Mouse (Mus musculus): ENCODE measurements around the gene Slc26a1. TPM values are rescaled to one million over a fixed set of nuclear protein-coding genes. Genes with fewer than 3 reads are reported as not detected.
A peak's percentile ranks its signal among the peaks of the same experiment; 100 is the strongest.

Gene Slc26a1
- polyA plus RNA-seq, 1 experiment, result 0.44 TPM

DNA sequence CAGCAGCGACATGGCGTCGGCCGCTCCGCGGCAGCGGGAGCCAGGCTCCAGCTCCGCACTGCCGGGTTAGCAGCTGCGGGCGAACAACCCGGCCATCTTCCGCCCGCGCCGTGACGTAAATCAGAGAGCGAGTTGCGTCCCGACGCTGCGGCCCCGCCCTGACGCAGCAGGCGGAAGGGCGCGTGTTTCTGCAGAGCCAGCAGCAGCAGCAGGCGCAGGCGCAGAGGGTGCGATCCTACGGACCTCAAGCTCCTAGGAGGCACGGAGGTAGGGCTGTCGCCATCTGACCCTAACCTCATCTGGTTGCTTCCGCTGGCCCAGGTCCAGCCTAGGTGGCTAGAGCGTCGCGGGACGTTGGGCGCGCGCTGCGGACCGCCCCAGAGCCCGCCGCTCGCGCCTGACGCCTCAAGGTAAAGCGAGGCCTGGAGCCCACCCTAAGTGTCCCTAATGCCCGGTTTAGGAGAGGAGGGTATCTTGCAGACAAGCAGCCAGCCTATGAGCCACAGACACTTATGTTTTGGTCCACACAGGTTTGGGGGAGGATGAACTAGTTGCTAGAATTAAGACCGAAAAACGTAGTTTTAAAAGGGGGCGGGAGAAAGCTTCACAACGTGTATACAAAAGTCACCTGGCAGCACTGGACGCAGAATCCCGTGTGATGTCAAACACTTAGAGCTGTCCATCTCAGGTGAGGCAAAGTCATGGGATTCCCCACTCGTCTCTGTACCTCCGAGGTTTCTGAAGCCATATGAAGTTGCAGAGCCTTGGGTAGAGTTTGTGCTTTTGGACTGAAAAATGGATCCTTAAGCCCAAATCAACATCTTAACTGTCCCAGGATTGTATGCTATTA is 45.5 kb downstream of the Slc26a1 start, which contains the start of the genes Gak and Tmem175:
Gak (minus strand) TSS at position 122 of the 850 bp plus-strand sequence.
Tmem175 (plus strand) TSS at position 137 of the 850 bp plus-strand sequence.
- Histone ChIP-seq H3K27ac (ENCODE audit: control insufficient read depth, insufficient read depth, low read length) (peak within 1 kb of the TSS; percentile 20), H3K27me3 (ENCODE audit: control insufficient read depth, insufficient read depth, low read length) (no peaks in the 10 kb centered on the region), H3K36me3 (ENCODE audit: control insufficient read depth, insufficient read depth, low read length) (no peaks in the 10 kb centered on the region), H3K4me1 (replicated peaks; ENCODE audit: control insufficient read depth, insufficient read depth, low read length) (peaks cover 9% of the 10 kb centered on the region), H3K4me3 (ENCODE audit: control insufficient read depth, insufficient read depth, low read length) (peak within 1 kb of the TSS; percentile 82)
- under 1% methylated on average over 58 of the region's 58 CpGs for WGBS
- TF ChIP-seq CTCF (IDR thresholded peaks at IDR 0.05; ENCODE audit: borderline replicate concordance, control insufficient read depth, extremely low read depth, insufficient read depth, low read length, poor library complexity) (peak; percentile 63; the same call in 1 of the 2 replicates), POLR2A (IDR thresholded peaks at IDR 0.05; ENCODE audit: control insufficient read depth, extremely low read depth, insufficient read depth, low read length, poor library complexity) (peak; percentile 99)
- DNase-seq, result peak; percentile 94

DNA sequence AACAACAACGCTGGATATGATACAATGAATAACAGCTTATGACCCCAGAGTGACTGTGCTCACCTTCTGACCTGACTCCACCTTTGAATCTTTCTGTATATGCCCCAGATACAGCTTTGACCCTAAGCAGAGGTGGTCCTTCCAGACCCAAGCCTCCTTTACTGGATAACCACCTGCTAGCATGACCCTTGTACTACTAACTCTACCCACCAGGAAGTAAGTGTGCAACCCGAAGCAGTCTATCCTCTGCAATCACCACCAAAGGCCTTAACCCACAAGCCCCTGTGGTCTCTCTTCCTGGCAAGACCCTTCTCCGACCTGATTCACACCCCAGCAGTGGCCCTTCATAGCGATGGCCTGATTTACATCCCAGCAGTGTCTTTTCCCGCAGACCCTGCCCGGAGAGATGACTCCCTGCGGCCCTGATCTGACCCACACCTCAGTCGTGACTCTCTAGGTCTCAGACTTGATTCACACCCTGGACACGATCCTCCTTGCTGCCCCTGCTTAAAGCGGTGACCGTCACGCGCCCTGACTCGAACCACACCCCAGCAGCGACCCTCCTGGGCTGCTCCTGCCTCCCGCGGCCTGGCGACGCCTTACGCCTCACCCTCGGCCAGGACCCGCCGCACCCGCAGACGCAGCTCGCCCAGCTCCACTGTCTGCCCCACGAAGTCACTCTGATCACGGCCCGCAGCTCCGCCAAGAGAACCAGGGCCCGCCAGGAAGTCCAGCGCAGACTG is 46.3 kb downstream of the Slc26a1 start:
- Histone ChIP-seq H3K27ac (ENCODE audit: control insufficient read depth, insufficient read depth, low read length) (peak overlapping the region; percentile 20), H3K36me3 (ENCODE audit: control insufficient read depth, insufficient read depth, low read length) (peaks cover 7% of the 10 kb centered on the region), H3K4me1 (replicated peaks; ENCODE audit: control insufficient read depth, insufficient read depth, low read length) (peaks cover 9% of the 10 kb centered on the region), H3K4me3 (ENCODE audit: control insufficient read depth, insufficient read depth, low read length) (peak overlapping the region; percentile 82), H3K27me3 (ENCODE audit: control insufficient read depth, insufficient read depth, low read length) (no peaks in the 10 kb centered on the region)
- peak; percentile 23 for DNase-seq
- WGBS, result under 1% methylated on average over 32 of the region's 32 CpGs
- TF ChIP-seq CTCF (IDR thresholded peaks at IDR 0.05; ENCODE audit: borderline replicate concordance, control insufficient read depth, extremely low read depth, insufficient read depth, low read length, poor library complexity) (no peak), POLR2A (IDR thresholded peaks at IDR 0.05; ENCODE audit: control insufficient read depth, extremely low read depth, insufficient read depth, low read length, poor library complexity) (no peak)

DNA sequence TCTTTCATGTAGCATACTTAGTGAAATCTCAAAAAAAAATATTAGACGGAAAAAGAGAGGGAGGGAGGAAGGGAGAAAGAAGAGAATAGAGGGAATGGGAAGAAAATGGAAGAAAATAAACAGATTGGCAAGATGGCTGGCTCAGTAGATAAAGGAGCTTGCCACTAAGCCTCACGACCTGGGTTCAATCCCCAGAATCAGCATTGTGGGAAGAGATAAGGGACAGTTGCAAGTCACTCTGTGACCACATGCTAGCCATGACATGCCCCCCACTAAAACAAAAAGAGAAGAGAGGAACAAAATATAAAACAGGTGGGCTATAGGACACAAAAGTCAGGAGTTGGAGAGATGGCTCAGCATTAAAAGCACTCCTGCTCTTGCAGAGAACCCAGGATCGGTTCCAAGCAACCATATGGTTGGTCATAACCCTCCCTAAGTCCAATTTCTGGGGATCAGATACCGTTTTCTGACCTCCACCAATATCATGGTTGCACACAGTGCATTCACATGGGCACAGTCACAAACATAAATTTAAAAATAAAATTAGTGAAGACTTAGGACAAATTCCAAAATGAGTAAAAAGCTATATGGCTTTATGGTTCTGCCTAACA is 49.2 kb downstream of the Slc26a1 start:
- no peak overlapping the region for H3K4me3 ChIP-seq (ENCODE audit: control insufficient read depth, insufficient read depth, low read length)
- no peak for DNase-seq
- peaks cover 9% of the 10 kb centered on the region for H3K4me1 ChIP-seq (replicated peaks; ENCODE audit: control insufficient read depth, insufficient read depth, low read length)
- H3K36me3 ChIP-seq (ENCODE audit: control insufficient read depth, insufficient read depth, low read length), result peaks cover 36% of the 10 kb centered on the region
- H3K27ac ChIP-seq (ENCODE audit: control insufficient read depth, insufficient read depth, low read length), result no peak overlapping the region
- H3K27me3 ChIP-seq (ENCODE audit: control insufficient read depth, insufficient read depth, low read length), result no peaks in the 10 kb centered on the region
- 76% methylated on average over 4 of the region's 4 CpGs for WGBS
- TF ChIP-seq POLR2A (IDR thresholded peaks at IDR 0.05; ENCODE audit: control insufficient read depth, extremely low read depth, insufficient read depth, low read length, poor library complexity), result no peak
- TF ChIP-seq CTCF (IDR thresholded peaks at IDR 0.05; ENCODE audit: borderline replicate concordance, control insufficient read depth, extremely low read depth, insufficient read depth, low read length, poor library complexity), result no peak

DNA sequence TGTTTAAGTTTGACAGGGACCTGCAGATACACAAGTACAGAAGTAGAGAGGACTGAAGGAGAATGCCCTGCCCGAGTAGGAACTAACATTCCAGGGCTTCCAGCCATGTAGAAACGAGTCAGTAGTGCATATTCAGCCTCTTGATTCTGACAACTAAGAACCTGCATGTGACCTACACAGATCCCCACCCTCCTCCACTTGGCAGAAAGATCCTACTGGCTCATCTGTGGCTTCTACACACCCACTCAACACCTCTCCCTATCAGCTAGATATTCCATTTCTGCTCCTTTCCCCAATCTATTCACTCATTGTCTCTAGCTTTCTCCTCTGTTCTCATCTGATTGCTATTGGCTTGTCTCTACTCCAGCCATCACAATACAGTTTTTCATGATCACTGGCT is 53.5 kb downstream of the Slc26a1 start:
- TF ChIP-seq CTCF (IDR thresholded peaks at IDR 0.05; ENCODE audit: borderline replicate concordance, control insufficient read depth, extremely low read depth, insufficient read depth, low read length, poor library complexity) (no peak), POLR2A (IDR thresholded peaks at IDR 0.05; ENCODE audit: control insufficient read depth, extremely low read depth, insufficient read depth, low read length, poor library complexity) (no peak)
- H3K36me3 ChIP-seq (ENCODE audit: control insufficient read depth, insufficient read depth, low read length), result peaks cover 65% of the 10 kb centered on the region
- 93% methylated on average over 2 of the region's 2 CpGs for WGBS

More for the DNA sequence above, 53.5 kb downstream of the Slc26a1 start:
- Histone ChIP-seq H3K4me1 (replicated peaks; ENCODE audit: control insufficient read depth, insufficient read depth, low read length) (no peaks in the 10 kb centered on the region), H3K27me3 (ENCODE audit: control insufficient read depth, insufficient read depth, low read length) (no peaks in the 10 kb centered on the region), H3K27ac (ENCODE audit: control insufficient read depth, insufficient read depth, low read length) (no peak overlapping the region), H3K4me3 (ENCODE audit: control insufficient read depth, insufficient read depth, low read length) (no peak overlapping the region)
- DNase-seq, result no peak

Other genes with a start within 250 kb of the Slc26a1 start
- gene Atp5k, start 241.1 kb downstream of the Slc26a1 start, polyA plus RNA-seq (2012; rRNA removed), result 35.6 and 46.8 TPM in 2 replicates
- 2.4 and 3.8 TPM in 2 replicates for gene Mfsd7a, start 226.7 kb downstream of the Slc26a1 start, polyA plus RNA-seq (2012; rRNA removed)
- gene Pcgf3, start 214.3 kb downstream of the Slc26a1 start, polyA plus RNA-seq (2012; rRNA removed), result 17.1 and 19.8 TPM in 2 replicates
- gene Cplx1, start 125.5 kb downstream of the Slc26a1 start, polyA plus RNA-seq (2012; rRNA removed), result 0.27 and 0.29 TPM in 2 replicates
- gene Gak, start 45.8 kb downstream of the Slc26a1 start, polyA plus RNA-seq (2012; rRNA removed), result 158 and 164 TPM in 2 replicates
- 73.3 and 77.3 TPM in 2 replicates for gene Tmem175, start 45.8 kb downstream of the Slc26a1 start, polyA plus RNA-seq (2012; rRNA removed)
- 34.6 and 35.4 TPM in 2 replicates for gene Idua, start 15.2 kb downstream of the Slc26a1 start, polyA plus RNA-seq (2012; rRNA removed)
- 39.5 and 45.0 TPM in 2 replicates for gene Dgkq, start 5.9 kb downstream of the Slc26a1 start, polyA plus RNA-seq (2012; rRNA removed)
- 22.2 and 26.0 TPM in 2 replicates for gene Fgfrl1, start 16.8 kb upstream of the Slc26a1 start, polyA plus RNA-seq (2012; rRNA removed)
- gene Rnf212, start 99.4 kb upstream of the Slc26a1 start, polyA plus RNA-seq (2012; rRNA removed), result 0.08 TPM in 1 of 2 replicates, not detected in the other
- gene Tmed11, start 119.8 kb upstream of the Slc26a1 start, polyA plus RNA-seq (2012; rRNA removed), result not detected in 2 replicates
- gene Vmn2r8, start 133.3 kb upstream of the Slc26a1 start, polyA plus RNA-seq (2012; rRNA removed), result not detected in 2 replicates
- not detected in 2 replicates for gene Vmn2r9, start 177.0 kb upstream of the Slc26a1 start, polyA plus RNA-seq (2012; rRNA removed)